Mouse (Mus musculus) G1E (cell line): ENCODE results near the gene Pias4.

Source experiments
- CTCF ChIP-seq: IDR thresholded peaks from 2 replicates; pipeline ENCODE4 v1.5.1; 2012; ENCODE audit warnings: low read depth, low read length, inconsistent platforms, mixed read lengths
- POLR2AphosphoS5 ChIP-seq: IDR thresholded peaks from 2 replicates; pipeline ENCODE4 v1.6.1; 2012; ENCODE audit warnings: low read depth, low read length, inconsistent platforms; ENCODE audit not compliant: insufficient replicate concordance
- TAL1 ChIP-seq: conservative IDR thresholded peaks from 2 replicates; pipeline ENCODE4 v1.6.1; 2012; ENCODE audit warnings: low read depth, low read length, inconsistent platforms, mixed read lengths

- no peak for TF ChIP-seq CTCF
- no peak for TF ChIP-seq TAL1
- no peak for TF ChIP-seq POLR2AphosphoS5
These were observed 36.4 kb upstream of the Pias4 start for GRCm38 (mm10) chr10:81204137-81204536.
